Mouse (Mus musculus): ENCODE results near the gene Dpagt1.
"Not testable (repeated sequence)": the region's sequence is repeated elsewhere in the genome, so short reads cannot be mapped to it uniquely, and the experiment has no call there.

Dpagt1 gene

DNA sequence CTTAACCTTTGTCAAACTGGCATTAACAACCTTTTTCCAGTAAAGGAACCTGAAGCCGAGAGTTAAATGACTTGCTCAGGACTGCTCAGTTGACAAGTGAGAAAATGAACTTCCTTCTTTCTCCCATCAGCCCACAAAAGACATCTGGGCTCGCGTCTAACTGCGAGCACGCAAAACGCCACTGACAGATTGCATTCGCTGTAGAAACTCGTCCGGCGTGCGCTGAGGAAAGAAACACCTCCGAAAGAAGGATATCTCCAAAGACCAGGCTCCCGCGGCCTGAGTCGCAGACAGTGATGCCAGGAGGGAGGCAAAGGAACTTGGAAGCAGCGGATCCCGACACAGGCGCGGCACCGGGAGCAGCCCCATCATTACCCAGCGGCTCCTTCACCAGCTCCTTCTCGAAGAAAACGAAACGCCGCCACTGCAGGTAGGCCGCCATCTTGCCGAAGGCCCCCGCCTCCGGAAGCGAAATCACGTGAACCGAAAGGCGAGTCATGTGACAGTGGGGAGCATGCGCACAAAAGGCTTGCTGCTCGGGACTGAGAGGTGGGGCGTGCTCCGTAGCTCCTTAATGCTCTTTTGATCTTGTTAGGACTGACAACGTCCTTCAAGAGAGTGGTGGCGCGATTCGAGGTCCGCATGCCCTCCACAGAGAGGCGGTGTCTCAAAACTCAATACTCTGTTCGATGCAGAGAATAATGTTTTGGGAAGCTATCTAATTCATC is 35.5 kb downstream of the Dpagt1 start, which contains the start of gene Vps11:
Vps11 (minus strand) TSS at position 481 of the 728 bp plus-strand sequence.
- in situ Hi-C loops (cut with MboI; ENCODE audit: low pct_unique_long_range_greater_than_20kb in 1 of 2, low sequenced_read_pairs in 2 of 2, unreplicated experiment in 1 of 2): no loop called here

DNA sequence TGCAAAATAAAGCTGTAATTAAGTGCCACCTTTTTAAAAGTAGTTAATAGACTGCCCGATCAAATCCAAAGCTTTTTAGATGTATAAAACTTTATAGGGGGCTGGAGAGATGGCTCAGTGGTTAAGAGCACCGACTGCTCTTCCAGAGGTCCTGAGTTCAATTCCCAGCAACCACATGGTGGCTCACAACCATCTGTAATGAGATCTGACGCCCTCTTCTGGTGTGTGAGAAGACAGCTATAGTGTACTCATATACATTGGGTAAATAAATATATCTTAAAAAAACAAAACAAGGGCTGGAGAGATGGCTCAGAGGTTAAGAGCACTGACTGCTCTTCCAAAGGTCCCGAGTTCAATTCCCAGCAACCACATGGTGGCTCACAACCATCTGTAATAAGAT is 36.1 kb downstream of the Dpagt1 start:
- in situ Hi-C loops (cut with MboI; ENCODE audit: low pct_unique_long_range_greater_than_20kb in 1 of 2, low sequenced_read_pairs in 2 of 2, unreplicated experiment in 1 of 2): not testable (repeated sequence)

DNA sequence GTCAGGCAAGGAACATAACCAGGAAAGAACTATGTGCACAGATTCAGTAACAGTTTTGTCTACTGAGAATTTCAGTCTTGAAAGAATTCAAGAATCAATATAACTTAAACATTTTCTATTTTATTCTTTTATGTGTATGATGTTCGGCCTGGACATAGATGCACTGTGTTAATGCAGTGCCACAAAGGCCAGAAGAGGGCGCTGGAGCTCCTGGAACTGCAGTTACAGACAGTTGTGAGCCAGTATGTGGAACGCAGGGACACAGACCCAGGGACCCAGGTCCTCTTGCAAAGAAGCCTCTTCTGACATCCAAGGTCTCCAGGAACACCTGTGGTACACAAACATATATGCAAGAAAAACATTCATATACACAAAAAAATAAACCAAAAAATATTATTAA is 38.7 kb downstream of the Dpagt1 start:
- in situ Hi-C loops (cut with MboI; ENCODE audit: low pct_unique_long_range_greater_than_20kb in 1 of 2, low sequenced_read_pairs in 2 of 2, unreplicated experiment in 1 of 2): no loop called here

GRCm38 (mm10) chr9:44373386-44373785 is 47.6 kb downstream of the Dpagt1 start:
- in situ Hi-C loops (cut with MboI; ENCODE audit: low pct_unique_long_range_greater_than_20kb in 1 of 2, low sequenced_read_pairs in 2 of 2, unreplicated experiment in 1 of 2): no loop called here

- in situ Hi-C loops (cut with MboI; ENCODE audit: low pct_unique_long_range_greater_than_20kb in 1 of 2, low sequenced_read_pairs in 2 of 2, unreplicated experiment in 1 of 2): no loop called here
Measured at GRCm38 (mm10) chr9:44376141-44376540, 50.3 kb downstream of the Dpagt1 start.

DNA sequence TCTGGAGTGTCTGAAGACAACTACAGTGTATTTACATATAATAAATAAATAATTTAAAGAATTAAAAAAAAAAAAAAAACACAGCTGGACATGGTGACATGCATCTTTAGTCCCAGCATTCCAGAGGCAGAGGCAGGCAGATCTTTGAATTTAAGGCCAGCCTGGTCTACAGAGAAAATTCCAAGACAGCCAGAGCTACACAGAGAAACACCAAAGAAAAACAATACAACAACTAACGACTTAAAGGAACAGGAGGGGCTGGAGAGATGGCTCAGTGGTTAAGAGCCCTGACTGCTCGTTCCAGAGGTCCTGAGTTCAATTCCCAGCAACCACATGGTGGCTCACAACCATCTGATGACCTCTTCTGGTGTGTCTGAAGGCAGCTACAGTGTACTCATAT is 51.5 kb downstream of the Dpagt1 start:
- in situ Hi-C loops (cut with MboI; ENCODE audit: low pct_unique_long_range_greater_than_20kb in 1 of 2, low sequenced_read_pairs in 2 of 2, unreplicated experiment in 1 of 2): not testable (repeated sequence)

- in situ Hi-C loops (cut with MboI; ENCODE audit: low pct_unique_long_range_greater_than_20kb in 1 of 2, low sequenced_read_pairs in 2 of 2, unreplicated experiment in 1 of 2): no loop called here
Measured at GRCm38 (mm10) chr9:44378153-44378730, 52.4 kb downstream of the Dpagt1 start.

DNA sequence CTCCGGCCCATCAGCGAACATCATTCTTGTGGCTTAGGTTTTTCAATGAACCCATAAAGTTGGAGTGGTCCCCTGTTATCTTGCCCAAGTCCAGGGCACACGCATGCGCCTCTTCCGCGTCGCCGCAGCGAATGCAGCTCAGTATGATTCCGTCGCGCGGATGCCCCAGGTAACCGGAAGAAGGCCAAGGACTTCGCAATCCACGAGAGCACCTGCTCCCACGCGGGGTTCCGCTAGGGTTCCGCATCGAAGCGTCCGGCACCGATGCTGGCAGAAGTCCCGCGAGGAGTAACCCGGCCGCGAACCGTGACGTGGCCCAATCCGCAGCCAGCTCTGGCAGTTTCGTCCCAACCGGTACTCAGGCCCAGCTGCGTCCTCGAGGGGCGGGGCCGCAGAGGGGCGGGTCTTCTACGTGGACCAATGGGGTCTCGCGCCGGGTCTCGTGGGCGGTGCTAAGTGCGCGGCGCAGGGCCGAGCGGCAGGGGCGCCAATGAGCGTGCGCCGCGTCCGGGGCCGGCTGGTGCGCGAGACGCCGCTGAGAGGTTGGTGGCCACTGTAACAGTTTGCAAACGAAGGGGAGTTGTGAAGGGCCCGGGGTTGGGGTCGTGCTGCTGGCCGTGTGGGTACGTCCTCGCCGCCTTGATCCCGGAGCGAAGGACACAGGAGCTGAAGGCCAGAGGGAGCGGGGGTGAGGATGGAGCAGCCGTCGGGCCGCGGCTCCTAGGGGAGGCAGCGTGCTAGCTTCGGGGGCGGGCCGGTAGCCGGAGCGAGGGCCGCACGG is 53.4 kb downstream of the Dpagt1 start, which contains the start of gene Hyou1:
Hyou1 (plus strand) TSS at position 437 of the 781 bp plus-strand sequence.
- in situ Hi-C loops (cut with MboI; ENCODE audit: low pct_unique_long_range_greater_than_20kb in 1 of 2, low sequenced_read_pairs in 2 of 2, unreplicated experiment in 1 of 2): no loop called here

DNA sequence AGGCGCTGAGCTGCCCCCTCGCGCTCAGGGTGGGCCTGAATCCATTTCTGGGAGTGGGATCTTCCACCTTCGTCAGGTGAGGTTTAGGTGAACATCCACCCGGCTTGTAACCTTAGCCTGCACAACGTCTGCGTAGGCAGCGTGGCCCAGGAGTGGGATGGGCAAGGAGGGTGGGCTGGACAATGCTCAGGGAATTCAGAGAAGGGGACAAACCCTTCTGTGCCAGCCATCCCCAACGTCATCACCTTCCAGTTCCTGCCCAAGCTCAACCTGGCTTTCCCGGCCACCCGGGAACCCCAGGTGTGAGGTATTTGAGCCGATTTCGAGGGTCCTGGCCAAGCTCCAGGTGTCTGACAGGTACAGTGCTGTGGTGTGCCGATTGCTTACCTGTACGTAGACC is 54.0 kb downstream of the Dpagt1 start:
- in situ Hi-C loops (cut with MboI; ENCODE audit: low pct_unique_long_range_greater_than_20kb in 1 of 2, low sequenced_read_pairs in 2 of 2, unreplicated experiment in 1 of 2): no loop called here

All from mouse embryonic stem cell (cell line).